Mouse (Mus musculus) CH12.LX (cell line): ENCODE measurements around the gene Tmem114. TPM values are rescaled to one million over a fixed set of nuclear protein-coding genes. Genes with fewer than 3 reads are reported as not detected.

Experiments used
- DNase-seq: peaks from one replicate; pipeline ENCODE4 v3.0.0-alpha.2; 2013; ENCODE audit errors: extremely low read depth
- H3K27ac ChIP-seq: 2 replicates; pipeline ENCODE4 v1.5.1; 2012; ENCODE audit warnings: low read depth, mild to moderate bottlenecking, control low read depth, moderate library complexity; ENCODE audit not compliant: insufficient read depth
- H3K27me3 ChIP-seq: replicated peaks from 2 replicates; pipeline ENCODE3; 2012; ENCODE audit warnings: inconsistent platforms
- H3K36me3 ChIP-seq, 2 experiments: replicated peaks in 1 of 2; 2 replicates each; pipeline versions ENCODE3 to v1.6.1; 2012; ENCODE audit warnings: inconsistent platforms in 1 of 2, low read length in 1 of 2, mild to moderate bottlenecking in 1 of 2, mixed read lengths in 1 of 2, moderate library complexity in 1 of 2; ENCODE audit not compliant: control insufficient read depth in 1 of 2, insufficient read depth in 1 of 2
- H3K4me1 ChIP-seq, 2 experiments: 2 replicates each; pipeline ENCODE4 v1.6.1; 2012; ENCODE audit warnings: inconsistent platforms in 1 of 2, moderate library complexity in 1 of 2; ENCODE audit not compliant: insufficient read depth in 2 of 2, control insufficient read depth in 1 of 2
- H3K4me2 ChIP-seq: 2 replicates; pipeline ENCODE4 v1.6.1; 2012; ENCODE audit warnings: low read depth, mild to moderate bottlenecking, control low read depth; ENCODE audit not compliant: poor library complexity, insufficient read depth, severe bottlenecking
- H3K4me3 ChIP-seq, 3 experiments: fragments of 150-350 bp in 1 of 3; sonication (generic) in 1 of 3; replicated peaks in 1 of 3; 2 replicates each; pipeline versions ENCODE3 to v1.5.1; 2011 to 2012; ENCODE audit warnings: low read depth in 2 of 3, low read length in 2 of 3, mild to moderate bottlenecking in 2 of 3, moderate library complexity in 2 of 3, control low read depth in 1 of 3, improper control_type of control experiment in 1 of 3, inconsistent platforms in 1 of 3, mixed read lengths in 1 of 3; ENCODE audit not compliant: poor library complexity in 1 of 3
- H3K79me2 ChIP-seq: replicated peaks from 2 replicates; pipeline ENCODE4 v1.6.1; 2012; ENCODE audit warnings: mild to moderate bottlenecking, moderate library complexity; ENCODE audit not compliant: control insufficient read depth, poor library complexity, insufficient read depth, severe bottlenecking; ENCODE audit errors: extremely low read depth
- H3K9ac ChIP-seq: 2 replicates; pipeline ENCODE4 v1.6.1; 2012; ENCODE audit warnings: low read depth, mild to moderate bottlenecking, control low read depth, moderate library complexity; ENCODE audit not compliant: insufficient read depth
- H3K9me3 ChIP-seq: replicated peaks from 2 replicates; pipeline ENCODE3; 2012; ENCODE audit warnings: low read length, inconsistent platforms, mixed read lengths
- JUN ChIP-seq: IDR thresholded peaks from 2 replicates; pipeline ENCODE4 v1.6.1; 2011; ENCODE audit warnings: low read depth, mild to moderate bottlenecking, low read length, improper control_type of control experiment, moderate library complexity; ENCODE audit not compliant: insufficient read depth
- JUND ChIP-seq: conservative IDR thresholded peaks from 2 replicates; pipeline ENCODE4 v1.6.1; 2011; ENCODE audit warnings: low read depth, low read length, improper control_type of control experiment
- KAT2A ChIP-seq: IDR thresholded peaks from 2 replicates; pipeline ENCODE4 v1.6.1; 2012; ENCODE audit warnings: low read length, improper control_type of control experiment, inconsistent platforms; ENCODE audit not compliant: insufficient replicate concordance
- MAZ ChIP-seq: IDR thresholded peaks from 2 replicates; pipeline ENCODE4 v1.6.1; 2012; ENCODE audit warnings: low read depth, mild to moderate bottlenecking, inconsistent platforms, low read length, improper control_type of control experiment, moderate library complexity
- MYC ChIP-seq: IDR thresholded peaks from 2 replicates; pipeline ENCODE4 v1.6.1; 2011; ENCODE audit warnings: low read depth, mild to moderate bottlenecking, improper control_type of control experiment, low read length
- NELFE ChIP-seq: IDR thresholded peaks from 2 replicates; pipeline ENCODE4 v1.6.1; 2011; ENCODE audit warnings: low read depth, low read length, improper control_type of control experiment
- PAX5 ChIP-seq: IDR thresholded peaks from 2 replicates; pipeline ENCODE4 v1.6.1; 2012; ENCODE audit warnings: low read length, inconsistent platforms, mixed read lengths
- SIN3A ChIP-seq: IDR thresholded peaks from 2 replicates; pipeline ENCODE4 v1.6.1; 2012; ENCODE audit warnings: low read length, improper control_type of control experiment, inconsistent platforms
- TBP ChIP-seq: conservative IDR thresholded peaks from 2 replicates; pipeline ENCODE4 v1.6.1; 2011; ENCODE audit warnings: low read depth, low read length, improper control_type of control experiment
- dilution Hi-C: fragments of 300-500 bp; cut with MboI; formaldehyde crosslinking; loops from 2 replicates; pipeline ENCODE4 v1.14.3; 2020; ENCODE audit warnings: low sequenced_read_pairs; ENCODE audit not compliant: extremely low pct_unique_long_range_greater_than_20kb, extremely low pct_ligation_motif_present
- in situ Hi-C: fragments of 300-500 bp; cut with MboI; formaldehyde crosslinking; loops from 3 replicates; pipeline ENCODE4 v1.14.3; 2019; ENCODE audit warnings: low sequenced_read_pairs, low pct_ligation_motif_present, low pct_unique_long_range_greater_than_20kb, mixed read lengths
- polyA plus RNA-seq: library from polyadenylated mRNA; unstranded; fragments of >175 nt; gene quantifications from 2 replicates; pipeline ENCODE4 v1.2.1, GENCODE M21; 2012; ENCODE audit warnings: low read depth; ENCODE audit not compliant: insufficient read length
- total RNA-seq, 2 experiments: library from RNA; depleted of rRNA; stranded (reverse); fragments of 300-350 nt in 1 of 2; fragments of >200 nt in 1 of 2; gene quantifications; 2 replicates each; pipeline ENCODE4 v1.2.3; 2012 to 2014

Tmem114 gene
- total and polyA plus RNA-seq, 3 experiments, result not detected

DNA sequence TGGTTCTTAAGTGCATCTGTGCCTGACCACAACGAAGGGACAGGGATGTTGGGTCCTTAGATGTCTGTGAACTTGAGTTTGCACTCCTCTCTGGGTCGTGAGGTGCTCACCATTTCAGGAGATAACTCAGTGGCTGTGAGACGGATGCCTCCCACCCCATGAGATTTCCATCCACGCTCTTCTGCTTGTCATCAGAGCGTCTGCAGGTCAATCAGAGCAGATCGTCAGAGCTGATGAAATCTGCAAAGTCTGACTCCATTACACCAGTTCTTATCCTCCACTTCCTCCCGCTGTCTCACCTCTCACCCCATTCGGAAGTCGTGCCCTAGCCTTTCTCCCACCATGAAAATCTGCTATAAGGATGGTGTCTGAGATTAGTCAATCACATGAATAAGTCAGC is 41.5 kb downstream of the Tmem114 start:
- dilution Hi-C loops, result no loop called here
- no peak overlapping the region for H3K4me2 ChIP-seq
- in situ Hi-C loops, result no loop called here
- H3K27ac ChIP-seq, result no peak overlapping the region
- no peaks in the 10 kb centered on the region for H3K4me1 ChIP-seq
- H3K36me3 ChIP-seq, result no peaks in the 10 kb centered on the region
- peaks cover 77% of the 10 kb centered on the region for H3K27me3 ChIP-seq
- DNase-seq, result no peak
- H3K9me3 ChIP-seq, result peaks cover 4% of the 10 kb centered on the region
- H3K79me2 ChIP-seq, result no peaks in the 10 kb centered on the region
- H3K4me3 ChIP-seq, result no peak overlapping the region
- H3K9ac ChIP-seq, result no peak overlapping the region
- no peak for TF ChIP-seq MYC
- TF ChIP-seq KAT2A, result no peak
- no peak for TF ChIP-seq NELFE
- no peak for TF ChIP-seq PAX5
- TF ChIP-seq TBP, result no peak

DNA sequence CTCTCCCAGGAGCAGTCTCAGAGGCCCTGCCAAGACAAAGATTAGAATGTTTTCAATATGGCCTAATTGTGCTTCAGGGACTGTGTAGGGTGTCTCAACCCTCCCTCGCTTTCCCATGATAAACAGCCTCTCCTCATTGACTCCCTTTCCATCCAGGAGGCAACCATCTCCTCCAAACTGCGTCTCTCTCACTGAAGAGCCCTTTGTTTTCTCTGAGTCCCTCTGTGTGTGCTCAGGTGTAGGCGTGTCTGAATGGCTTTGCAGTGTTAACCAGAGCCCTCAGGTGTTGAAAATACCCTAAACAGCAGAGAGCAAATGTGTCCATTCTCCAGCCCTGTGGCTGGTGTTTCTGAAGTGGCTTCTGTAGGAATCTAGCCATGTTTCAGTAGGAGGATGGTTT is 61.9 kb downstream of the Tmem114 start:
- Histone ChIP-seq H3K9ac (no peak overlapping the region), H3K9me3 (no peaks in the 10 kb centered on the region), H3K4me1 (no peaks in the 10 kb centered on the region), H3K36me3 (no peaks in the 10 kb centered on the region), H3K4me2 (no peak overlapping the region)
- dilution Hi-C loops, result no loop called here
- no peak for TF ChIP-seq JUND
- TF ChIP-seq MAZ, result no peak
- no peak for TF ChIP-seq MYC
- TF ChIP-seq JUN, result no peak
- no peak for TF ChIP-seq SIN3A
- TF ChIP-seq, all 38 proteins: peak for 0
- DNase-seq, result no peak
- in situ Hi-C loops, result no loop called here
- Histone ChIP-seq H3K27ac (no peak overlapping the region), H3K4me3 (no peak overlapping the region), H3K79me2 (no peaks in the 10 kb centered on the region), H3K27me3 (peaks cover 72% of the 10 kb centered on the region)

Other genes starting within 250 kb of the Tmem114 start
- gene Mettl22, start 45.7 kb upstream of the Tmem114 start, total RNA-seq (2012; rRNA removed), result 25.4 and 39.4 TPM in 2 replicates
- gene Mettl22, start 45.7 kb upstream of the Tmem114 start, total RNA-seq (2014; rRNA removed), result 48.6 and 64.2 TPM in 2 replicates
- 27.5 and 38.8 TPM in 2 replicates for gene Mettl22, start 45.7 kb upstream of the Tmem114 start, polyA plus RNA-seq
- gene Abat, start 88.3 kb upstream of the Tmem114 start, total RNA-seq (2012; rRNA removed), result 0.04 and 0.17 TPM in 2 replicates
- not detected in 2 replicates for gene Abat, start 88.3 kb upstream of the Tmem114 start, total RNA-seq (2014; rRNA removed)
- gene Abat, start 88.3 kb upstream of the Tmem114 start, polyA plus RNA-seq, result not detected in 2 replicates
- gene Pmm2, start 212.5 kb upstream of the Tmem114 start, total RNA-seq (2012; rRNA removed), result 33.1 and 44.7 TPM in 2 replicates
- gene Pmm2, start 212.5 kb upstream of the Tmem114 start, total RNA-seq (2014; rRNA removed), result 40.6 and 42.1 TPM in 2 replicates
- 69.4 and 71.2 TPM in 2 replicates for gene Pmm2, start 212.5 kb upstream of the Tmem114 start, polyA plus RNA-seq
- 22.2 and 25.6 TPM in 2 replicates for gene Tmem186, start 212.6 kb upstream of the Tmem114 start, total RNA-seq (2012; rRNA removed)
- 21.5 and 21.9 TPM in 2 replicates for gene Tmem186, start 212.6 kb upstream of the Tmem114 start, total RNA-seq (2014; rRNA removed)
- 18.1 and 19.7 TPM in 2 replicates for gene Tmem186, start 212.6 kb upstream of the Tmem114 start, polyA plus RNA-seq
- gene Carhsp1, start 247.0 kb upstream of the Tmem114 start, total RNA-seq (2012; rRNA removed), result 26.0 and 28.4 TPM in 2 replicates
- 27.8 and 29.7 TPM in 2 replicates for gene Carhsp1, start 247.0 kb upstream of the Tmem114 start, total RNA-seq (2014; rRNA removed)
- 24.4 and 26.2 TPM in 2 replicates for gene Carhsp1, start 247.0 kb upstream of the Tmem114 start, polyA plus RNA-seq